Mouse (Mus musculus) layer of hippocampus, adult 9-10 months (tissue): ENCODE data around the gene Trank1.
A peak's percentile ranks its signal among the peaks of the same experiment; 100 is the strongest.

ENCODE experiments used
- DNase-seq: peaks from one replicate; pipeline ENCODE4 v3.0.0; 2022; ENCODE audit warnings: low spot score

Trank1 gene

DNA sequence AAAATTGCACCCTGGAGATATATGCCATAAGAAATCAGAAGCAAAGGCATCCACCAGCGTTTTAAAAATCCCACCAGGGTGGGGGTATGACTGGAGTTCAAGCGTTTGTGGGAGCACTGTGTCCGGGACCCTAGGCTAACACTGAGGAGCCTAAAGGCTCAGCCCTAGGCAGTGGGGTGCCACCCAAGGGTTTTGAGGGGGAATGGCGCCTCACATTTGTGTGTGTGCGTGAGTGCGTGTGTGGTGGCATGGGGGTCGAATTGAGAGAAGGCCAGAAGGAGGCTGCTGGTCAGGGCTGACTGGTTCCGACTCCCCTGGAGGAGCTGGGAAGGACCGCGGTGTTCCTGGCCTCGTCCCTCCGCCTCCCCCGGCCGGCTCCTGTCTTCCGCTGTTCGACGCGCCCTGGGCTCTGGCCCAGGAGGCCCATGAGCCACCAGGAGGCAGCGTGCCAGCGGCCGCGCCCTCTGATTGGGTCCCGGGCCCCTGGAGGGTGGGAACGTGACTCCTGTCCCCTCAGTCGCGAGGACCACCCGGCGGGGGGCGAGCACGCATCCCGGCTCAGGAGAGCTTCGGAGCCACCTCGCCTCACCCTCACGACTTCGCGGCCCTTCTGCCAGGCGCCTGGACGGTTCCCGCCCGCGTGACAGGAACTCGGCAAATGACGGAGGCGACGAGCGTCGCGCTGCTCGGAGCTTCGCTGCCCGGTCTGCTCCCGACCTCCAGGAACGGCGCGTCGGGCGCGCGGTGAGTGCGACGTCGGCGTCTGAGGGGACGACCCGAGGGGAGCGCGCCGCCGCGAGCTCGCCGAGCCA lies at the start of gene Trank1:
Gene Trank1 (plus strand): TSS at position 709 of the 812 bp plus-strand sequence.
- DNase-seq, result no peak

DNA sequence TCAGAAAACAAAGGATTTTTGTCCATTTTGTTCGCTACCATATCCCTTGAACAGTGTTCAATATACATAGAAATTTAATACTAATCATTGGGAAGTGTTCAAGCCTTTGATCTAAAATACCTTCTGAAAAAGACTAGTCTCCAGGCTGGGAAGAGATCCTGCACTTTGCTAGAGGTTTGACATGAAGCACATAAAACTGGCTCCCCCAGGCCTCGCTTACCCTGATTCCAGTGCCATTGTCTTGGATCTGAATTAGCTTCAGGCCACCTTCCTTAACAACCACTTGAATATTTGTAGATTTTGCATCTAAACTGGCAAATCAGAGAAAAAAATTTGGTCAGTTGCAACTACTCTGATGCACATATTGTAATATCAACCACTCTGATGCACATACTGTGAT lies 43.5 kb upstream of the Trank1 start:
- no peak for DNase-seq

DNA sequence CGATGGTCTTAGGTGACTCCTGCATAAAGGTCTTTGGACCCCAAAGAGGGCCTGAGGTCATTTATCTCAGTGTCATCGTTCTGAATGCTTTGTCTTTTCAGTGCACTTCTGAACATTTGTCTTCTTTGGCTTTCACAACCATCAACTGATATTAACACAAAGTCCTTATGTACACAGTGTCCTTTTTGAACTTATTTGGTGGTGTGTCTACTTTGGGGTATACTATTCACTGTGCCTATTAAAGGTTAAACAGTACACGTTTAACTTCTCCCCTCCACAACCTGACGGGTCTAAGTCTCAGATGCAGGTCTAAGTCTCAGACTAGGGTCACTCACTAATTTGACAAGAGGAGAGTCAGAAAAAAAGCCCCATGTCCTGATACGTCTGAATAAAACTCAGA lies 40.9 kb upstream of the Trank1 start:
- DNase-seq, result no peak

DNA sequence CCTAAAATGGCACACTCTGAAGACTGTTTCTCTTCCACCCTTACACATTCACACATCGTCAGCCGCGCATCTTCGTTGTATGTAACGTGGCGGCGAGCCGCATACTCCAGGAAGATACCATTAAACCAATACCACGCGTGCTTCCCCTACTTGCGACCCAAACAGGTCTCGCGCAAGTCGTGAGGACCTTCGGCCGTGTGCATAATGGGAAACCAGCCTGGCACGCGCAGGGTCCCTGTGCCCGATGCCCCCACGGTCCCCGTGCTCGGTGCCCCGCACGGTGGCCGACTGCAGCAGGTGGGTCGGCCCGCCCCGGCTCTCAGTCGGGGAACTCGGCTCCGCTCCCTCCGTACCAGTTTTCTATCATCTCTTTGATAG lies 40.5 kb upstream of the Trank1 start:
- no peak for DNase-seq

DNA sequence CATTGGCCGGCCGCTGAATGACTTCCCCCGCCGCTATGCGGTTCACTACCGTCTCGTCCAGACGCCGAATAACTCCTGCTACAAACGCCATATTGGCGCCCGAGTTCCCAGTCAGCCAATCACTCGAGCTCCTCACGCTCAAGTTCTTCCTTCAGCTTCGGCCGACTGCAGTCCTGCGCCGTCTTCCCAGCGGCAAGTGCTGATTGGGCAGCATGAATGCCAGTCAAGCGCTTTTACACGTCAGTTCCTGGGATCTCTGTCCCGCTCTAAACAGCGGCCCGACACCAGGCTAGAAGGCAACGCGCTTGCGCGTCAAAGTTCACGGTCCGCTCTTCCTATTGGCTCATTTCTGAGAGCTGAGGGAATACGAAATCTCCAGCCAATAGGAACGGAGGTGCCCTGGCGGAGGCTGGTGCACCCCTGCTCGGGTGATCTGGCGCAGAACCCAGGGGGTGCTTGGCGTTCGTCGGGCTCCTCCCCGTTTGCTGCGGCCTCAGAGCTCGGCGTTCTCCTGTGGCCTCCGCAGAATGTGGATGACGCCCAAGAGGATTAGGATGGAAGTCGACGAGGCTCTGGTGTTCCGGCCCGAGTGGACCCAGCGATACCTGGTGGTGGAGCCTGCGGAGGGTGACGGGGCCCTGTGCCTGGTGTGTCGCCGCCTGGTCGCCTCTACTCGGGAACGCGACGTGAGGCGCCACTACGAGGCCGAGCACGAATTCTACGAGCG lies 39.9 kb upstream of the Trank1 start, which contains the start of the genes Mlh1 and Epm2aip1:
Gene Mlh1 (minus strand): TSS at position 358 of the 727 bp plus-strand sequence.
Gene Epm2aip1 (plus strand): TSS at position 496 of the 727 bp plus-strand sequence.
- peak; percentile 90 for DNase-seq

DNA sequence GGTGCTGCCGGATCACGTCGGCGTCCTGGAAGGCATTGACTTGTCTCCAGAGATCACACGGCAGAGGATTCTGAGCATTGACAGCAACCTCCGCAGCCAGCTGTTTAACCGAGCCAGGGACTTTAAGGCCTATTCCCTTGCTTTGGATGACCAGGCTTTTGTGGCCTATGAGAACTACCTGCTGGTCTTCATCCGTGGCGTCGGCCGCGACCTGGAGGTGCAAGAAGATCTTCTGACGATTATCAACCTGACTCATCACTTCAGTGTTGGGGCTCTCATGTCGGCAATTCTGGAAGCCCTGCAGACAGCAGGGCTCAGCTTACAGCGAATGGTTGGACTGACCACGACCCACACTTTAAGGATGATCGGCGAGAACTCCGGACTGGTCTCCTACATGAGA lies 39.2 kb upstream of the Trank1 start:
- no peak for DNase-seq

DNA sequence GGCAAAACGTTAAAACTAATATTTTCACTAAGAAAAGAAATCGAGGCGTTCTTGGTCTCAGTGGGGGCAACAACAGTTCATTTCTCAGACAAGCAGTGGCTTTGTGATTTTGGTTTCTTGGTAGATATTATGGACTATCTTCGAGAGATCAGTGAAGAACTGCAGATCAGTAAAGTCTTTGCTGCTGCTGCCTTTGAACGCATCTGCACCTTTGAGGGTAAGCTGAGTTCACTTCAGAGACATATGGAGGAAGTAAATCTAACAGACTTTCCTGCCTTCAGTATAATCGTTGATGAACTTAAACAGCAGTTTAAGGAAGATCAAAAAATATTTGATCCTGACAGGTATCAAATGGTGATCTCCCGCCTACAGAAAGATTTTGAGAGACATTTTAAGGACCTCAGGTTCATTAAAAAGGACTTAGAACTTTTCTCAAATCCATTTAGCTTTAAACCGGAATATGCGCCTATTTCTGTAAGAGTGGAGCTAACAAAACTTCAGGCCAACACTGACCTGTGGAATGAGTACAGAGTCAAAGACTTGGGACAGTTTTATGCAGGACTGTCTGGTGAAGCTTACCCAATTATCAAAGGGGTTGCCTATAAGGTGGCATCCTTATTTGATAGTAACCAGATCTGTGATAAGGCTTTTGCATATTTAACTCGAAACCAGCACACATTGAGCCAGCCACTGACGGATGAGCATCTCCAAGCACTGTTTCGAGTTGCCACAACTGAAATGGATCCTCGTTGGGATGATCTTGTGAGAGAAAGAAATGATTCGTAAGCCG lies 38.3 kb upstream of the Trank1 start:
- DNase-seq, result no peak

DNA sequence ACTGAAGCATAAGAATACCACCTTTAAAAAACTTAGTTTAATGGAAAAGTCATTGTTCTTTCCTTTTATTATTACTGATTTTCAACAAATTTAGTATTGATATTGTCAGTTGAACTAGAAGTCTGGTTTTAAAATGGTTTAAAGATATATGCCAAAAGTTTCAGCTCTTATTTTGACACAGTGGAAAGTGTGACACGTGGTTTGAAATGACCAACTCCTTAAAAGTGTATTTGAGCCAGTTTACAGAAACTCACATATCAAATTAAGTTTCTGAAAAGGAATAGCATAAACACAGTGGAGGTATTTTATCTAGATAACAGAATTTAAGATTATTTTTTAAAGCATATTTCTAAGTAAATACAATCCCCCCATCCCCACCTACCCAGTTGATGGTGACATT lies 37.6 kb upstream of the Trank1 start:
- DNase-seq, result no peak

DNA sequence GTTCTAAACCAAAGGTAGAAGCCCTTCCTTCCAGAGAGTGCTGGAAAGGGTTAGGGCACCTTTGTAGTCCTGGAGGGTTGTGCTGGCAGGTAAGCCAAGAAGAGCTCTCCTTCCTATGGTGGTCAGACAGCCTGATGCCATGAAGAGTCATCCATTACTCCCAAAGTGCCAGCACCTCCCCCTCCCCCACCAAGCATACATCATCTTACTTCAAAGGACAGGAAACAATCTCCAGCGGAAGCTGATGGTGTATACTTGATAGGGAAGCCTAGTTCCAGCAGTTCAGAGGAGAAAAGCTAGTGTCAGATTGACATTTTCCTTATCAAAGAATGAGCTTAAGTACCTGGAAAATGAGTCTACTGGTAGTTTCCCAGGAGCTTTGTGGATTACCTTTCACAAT lies 36.4 kb upstream of the Trank1 start:
- DNase-seq, result no peak

DNA sequence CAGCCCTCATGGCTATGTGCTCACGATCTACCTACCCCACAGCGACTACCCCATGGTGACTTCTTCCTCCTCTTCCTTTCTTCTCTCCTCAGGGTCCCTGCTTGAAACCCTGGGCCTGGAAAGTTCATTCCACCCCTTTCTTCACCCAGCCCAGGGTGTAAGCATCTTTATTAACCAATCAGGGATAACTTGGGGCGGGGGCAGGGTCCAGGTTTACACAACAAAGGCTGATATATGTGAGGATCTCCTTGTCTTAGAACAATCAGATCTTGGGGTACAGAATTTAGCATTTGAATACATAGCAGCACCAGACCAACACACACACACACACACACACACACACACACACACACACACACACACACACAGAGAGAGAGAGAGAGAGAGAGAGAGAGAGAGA lies 26.5 kb upstream of the Trank1 start:
- no peak for DNase-seq

DNA sequence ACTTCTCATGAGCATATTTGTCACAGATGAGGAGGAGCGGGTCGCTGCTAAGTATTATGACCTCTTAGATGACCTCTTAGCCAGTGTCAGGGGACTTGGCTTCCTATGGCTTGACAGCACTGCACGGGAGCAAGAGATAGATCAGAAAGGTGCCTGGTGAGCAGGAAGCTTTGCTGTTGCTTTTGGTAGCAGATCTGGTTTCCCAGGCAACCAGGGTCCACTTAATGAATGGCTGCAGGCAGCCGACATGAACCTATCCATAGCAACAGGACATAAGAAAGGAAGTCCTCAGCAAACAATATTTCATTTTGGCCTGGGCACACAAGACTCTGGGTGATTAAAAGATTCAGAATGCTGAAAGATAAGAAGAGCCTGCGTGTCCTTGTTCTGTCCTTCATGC lies 25.9 kb upstream of the Trank1 start:
- no peak for DNase-seq

DNA sequence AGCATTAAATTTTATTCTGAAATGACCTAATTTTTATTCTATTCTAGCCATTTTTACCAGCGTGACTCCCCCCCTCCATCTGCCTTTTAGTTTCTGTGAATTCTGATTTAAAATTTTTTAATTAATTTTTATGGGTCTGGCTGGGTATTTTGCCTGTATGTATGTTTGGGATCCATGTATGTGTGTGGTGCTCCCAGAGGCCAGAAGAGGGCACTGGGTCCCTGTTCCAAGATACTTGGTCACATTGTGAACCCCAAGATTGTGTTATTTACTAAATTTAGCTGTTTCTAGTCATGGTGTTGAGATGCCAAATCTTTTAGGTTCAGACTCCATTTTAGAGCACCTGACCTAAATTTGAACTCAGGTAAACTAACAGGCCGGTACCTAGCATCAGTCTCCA lies 25.1 kb upstream of the Trank1 start:
- DNase-seq, result no peak

DNA sequence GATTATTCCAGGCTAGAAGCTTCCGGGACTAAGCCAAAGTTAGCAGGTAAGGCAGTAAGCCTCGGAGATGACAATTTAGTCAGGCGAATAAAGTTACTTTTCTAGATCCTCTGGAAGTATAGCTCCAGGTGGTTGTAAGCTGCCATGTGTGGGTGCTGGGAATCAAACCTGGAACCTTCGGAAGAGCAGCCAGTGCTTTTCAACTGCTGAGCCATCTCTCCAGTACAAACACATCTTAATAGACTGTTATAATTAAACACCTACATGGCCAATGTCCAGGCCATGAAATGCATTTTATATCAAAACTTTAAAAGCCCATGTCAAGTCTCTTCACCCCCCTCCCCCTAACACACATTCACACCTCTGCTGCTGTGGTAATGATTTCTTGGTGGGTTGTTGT lies 23.6 kb upstream of the Trank1 start:
- DNase-seq, result no peak

DNA sequence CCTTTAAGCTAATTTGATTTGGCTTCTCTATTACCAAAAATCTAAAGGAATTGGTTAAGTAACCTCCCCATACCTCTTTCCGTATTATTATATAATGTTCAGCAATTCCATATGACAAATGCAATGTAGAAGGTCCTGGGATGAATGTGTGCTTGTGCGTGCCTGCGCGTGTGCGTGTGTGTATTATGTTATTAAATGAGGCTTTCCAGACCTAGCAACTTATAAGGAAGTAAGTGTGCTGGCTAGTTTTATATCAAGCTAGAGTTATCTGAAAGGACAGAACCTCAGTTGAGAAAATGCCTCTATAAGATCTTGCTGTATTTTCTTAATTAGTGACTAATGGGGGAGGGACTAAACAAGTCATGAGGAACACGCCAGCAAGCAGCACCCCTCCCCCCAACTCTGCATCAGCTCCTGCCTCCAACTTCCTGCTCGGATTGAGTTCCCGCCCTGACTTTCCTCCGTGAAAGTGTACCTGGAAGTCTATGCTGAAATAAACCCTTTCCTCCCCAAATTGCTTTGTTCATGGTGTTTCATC lies 22.2 kb upstream of the Trank1 start:
- DNase-seq, result no peak

DNA sequence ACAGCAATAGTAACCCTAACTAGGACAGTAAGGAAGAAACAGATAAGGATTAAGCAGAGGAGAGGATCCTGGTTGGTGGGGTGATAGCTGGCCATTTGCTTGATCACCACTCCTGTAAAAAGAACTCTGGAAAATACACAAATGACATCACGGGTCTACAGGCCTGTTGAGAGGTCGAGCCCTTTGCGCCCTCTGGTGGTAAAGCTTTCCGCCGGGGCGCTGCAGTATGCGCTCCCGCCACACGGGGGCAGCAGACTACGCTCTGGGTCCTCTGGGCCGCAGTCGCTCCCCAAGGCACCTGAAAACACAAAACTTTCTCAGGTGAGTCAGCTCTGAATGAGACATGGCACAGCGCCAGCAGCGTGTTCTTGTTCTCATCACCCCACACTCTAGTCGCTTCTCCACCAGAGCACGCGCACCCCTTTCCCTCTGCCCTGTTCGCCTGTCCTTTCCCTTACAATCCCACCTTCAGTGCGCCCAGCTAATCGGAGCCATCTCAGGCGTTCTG lies 21.7 kb upstream of the Trank1 start:
- DNase-seq, result peak; percentile 99

DNA sequence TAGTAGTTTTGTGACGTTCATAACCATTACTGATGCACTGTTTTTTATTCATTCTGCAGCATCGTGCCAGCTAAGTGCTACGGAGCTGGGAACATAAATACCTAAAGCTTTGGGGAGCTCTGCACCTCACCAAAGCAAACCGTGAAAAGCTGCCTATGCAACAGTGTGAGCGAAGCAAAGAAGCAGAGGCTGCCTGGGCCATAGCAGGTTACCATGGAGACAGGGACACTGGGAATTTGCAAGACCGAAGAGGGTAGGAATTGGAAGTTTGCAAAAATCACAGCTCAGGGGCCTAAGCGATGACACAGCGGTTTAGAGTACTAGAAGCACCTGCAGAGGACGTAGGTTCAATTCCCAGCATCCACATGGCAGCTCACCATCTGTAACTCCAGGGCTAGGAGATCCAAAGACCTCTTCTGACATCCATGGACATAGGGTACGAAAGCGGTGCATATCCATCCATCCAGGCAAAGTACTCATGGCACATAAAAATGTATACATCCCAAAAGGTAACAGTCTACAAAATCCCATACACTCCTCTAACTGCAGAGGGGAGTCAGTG lies 20.9 kb upstream of the Trank1 start:
- DNase-seq, result no peak

DNA sequence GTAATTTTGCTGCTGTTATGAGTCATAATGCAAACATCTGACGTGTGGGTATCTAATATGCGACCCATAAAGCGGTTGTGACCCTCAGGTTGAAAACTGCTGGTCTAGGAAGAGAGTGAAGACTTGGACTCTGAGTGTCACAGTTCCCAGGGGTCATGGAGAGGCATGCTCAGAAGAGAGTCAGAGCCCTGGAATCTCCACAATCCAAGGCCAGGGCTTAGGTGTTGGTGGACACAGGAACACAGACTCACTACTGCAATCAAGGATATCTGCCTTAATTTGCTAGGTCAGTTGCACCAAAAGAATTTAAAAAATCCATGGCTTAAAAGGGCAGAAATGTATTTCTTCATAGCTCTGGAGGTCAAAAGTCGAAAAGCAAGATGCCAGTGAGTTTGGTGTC lies 18.3 kb upstream of the Trank1 start:
- no peak for DNase-seq

DNA sequence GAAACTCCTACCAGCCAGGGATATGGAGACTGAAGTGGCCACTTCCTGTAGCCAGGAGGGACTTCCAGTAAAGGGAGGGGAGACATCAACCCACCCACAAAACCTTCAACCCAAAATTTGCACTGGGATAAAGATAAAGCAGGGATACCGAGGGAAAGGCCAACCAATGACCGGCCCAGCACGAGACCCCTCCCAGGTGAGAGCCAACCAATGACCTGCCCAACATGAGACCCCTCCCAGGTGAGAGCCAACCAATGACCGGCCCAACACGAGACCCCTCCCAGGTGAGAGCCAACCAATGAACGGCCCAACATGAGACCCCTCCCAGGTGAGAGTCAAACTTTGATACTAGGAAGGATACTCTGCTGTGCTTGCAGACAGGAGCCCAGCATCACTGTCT lies 16.6 kb upstream of the Trank1 start:
- no peak for DNase-seq

DNA sequence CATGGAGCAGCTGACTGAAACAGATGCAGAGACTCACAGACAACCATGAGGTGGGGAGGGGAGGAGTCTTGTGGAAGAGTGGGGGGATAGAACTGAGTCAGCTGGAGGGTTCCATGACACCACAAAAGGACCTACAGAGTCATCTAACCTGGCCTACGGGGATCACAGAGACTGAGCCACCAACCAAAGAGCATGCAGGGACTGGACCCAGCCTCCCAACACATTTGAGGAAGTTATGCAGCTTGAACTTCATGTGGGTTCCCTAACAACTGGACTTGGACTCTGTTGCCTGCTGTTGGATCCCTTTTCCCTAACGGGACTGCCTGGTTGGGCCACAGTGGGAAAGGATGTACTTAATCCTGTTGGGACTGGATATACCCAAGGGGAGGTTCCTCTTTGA lies 16.2 kb upstream of the Trank1 start:
- DNase-seq, result no peak

DNA sequence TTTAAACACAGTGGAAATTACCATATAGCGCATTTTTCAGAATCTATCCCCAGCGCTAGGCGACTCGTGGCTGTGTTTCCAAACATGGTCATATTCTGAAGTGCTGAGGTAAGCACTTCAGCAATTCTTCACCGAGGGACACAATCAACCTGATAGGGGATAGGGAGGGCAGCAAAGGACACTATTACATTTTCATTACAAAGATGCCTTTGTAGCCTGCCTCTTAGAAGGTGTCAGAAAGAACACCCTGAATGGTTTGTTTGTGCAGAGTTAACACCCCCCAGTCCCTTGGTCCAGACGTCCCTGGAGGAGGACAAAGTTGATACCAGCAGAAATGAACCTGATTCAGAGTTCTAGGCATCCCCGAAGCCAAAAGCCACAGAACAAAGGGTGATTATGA lies 15.1 kb upstream of the Trank1 start:
- no peak for DNase-seq

DNA sequence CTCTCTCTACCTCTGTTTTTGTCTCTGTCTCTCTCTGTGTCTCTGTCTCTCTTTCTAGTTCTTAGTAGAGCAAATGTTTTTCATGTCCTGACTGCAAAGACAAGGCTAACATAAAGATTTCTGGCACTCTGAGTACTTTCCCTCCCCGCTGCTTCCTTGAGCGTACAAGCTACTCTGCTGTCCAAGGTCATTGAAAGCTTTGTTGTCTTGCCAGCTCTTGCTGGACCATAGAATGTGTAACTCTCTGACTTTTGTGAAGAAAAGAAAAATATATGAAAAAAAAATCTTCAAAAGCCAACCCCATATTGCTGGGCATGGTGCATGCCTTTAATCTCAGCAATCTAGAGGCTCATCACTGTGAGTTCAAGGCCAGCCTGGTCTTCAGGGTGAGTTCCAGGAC lies 12.9 kb upstream of the Trank1 start:
- DNase-seq, result no peak
